Mouse (Mus musculus) retina, adult 2 months (tissue): Measurements from ENCODE around the gene Ankrd33b.

Experiments used
- DNase-seq: peaks from one replicate; pipeline ENCODE4 v3.0.0-alpha.2; 2012; ENCODE audit warnings: low read depth, low spot score

Gene Ankrd33b

DNA sequence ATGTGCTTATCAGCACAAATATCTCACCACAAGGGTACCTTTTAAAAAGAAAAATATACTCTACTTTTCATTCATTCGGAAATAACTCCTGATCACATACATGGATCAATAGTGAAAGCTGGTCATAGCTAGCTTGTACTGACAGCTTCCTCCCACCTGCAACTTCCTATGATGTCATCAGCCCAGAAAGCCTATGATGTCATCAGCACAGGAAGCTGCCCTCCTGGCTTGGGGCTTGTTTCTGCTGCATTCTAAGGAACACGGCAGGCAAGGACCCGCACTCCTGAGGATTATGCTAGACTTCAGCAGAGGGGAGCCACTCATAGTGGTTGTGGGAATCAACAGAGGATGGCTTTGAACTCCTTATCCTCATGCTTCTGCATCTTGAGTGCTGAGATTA, 63.2 kb downstream of the Ankrd33b start:
- DNase-seq, result no peak

DNA sequence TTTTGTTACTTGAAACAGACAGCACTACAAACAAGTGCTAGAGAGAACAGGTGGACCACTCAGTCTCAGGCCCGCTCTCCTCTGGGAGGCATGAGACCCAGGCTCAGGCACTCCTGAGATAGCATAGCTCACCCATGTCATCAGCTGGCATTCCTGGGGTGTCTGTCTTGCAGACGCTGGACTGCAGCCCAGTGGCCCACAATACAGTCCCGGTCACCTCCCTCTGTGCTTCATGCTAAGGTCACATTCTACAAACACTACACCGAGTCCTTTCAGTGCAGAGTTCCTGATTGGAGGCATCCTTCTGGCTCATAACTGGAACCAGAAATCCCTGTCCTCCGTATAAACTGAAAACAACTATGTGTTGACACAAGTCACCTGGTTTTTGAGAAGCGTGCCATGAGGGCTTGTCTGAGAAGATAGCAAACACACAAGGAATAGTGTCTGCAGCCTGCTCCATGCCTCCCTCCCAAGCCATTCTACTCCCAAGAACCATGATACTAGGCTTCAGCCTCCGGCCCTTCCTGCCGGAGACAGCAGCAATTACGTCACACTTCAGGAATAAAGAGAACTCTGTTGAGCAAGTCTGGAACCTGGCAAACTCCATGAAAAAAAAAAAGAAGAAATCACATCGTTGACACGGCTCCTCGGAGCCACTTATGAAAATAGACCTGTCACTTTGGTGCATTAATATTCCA, 65.1 kb downstream of the Ankrd33b start:
- DNase-seq, result no peak

DNA sequence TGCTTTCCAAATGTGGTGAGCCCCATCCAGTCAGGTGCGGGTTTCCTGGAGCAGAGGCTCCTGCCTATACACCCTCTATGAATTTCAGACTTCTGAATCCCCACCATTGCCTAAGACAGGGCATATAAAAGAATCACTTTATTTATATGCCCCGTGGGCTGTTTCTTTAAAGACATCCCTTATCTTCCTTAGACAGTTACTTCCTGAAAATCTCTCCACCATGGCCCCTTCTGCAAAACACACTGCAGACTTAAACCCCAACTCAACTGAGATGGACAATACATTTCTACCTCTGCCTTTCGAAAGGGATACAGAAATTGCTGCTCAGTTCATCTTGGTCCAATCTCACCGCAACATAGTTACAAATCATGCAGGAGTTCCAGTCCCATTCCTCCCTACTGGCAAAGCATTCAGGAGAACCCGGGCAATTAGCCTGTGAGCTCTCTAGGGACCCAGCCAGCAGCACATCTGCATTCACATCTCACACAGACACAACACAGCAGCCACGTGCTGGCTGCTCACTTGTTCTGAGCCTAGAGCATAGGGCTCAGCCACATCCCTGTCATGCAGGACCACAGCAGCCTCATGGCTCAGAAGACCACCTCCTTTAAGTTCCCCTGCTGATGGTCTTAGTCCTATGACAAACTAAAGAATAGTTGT, 68.1 kb downstream of the Ankrd33b start:
- DNase-seq, result no peak

DNA sequence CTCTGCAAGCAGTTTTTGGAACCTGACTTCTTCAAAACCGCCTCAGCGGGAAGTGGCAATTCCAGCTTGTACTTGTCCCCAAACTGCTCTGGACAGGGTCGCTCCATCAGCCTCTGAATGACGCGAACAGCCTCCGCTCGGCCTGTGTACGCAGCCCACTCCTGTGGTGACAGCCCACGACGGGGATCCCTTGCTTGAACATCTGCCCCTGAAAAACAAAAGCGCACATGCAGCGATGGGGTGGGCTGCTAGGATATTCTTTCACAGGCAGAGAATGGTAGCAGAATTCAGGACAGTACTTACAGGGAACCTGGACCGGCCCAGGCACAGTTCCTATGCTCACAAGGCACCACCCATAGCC, 69.8 kb downstream of the Ankrd33b start:
- DNase-seq, result no peak

DNA sequence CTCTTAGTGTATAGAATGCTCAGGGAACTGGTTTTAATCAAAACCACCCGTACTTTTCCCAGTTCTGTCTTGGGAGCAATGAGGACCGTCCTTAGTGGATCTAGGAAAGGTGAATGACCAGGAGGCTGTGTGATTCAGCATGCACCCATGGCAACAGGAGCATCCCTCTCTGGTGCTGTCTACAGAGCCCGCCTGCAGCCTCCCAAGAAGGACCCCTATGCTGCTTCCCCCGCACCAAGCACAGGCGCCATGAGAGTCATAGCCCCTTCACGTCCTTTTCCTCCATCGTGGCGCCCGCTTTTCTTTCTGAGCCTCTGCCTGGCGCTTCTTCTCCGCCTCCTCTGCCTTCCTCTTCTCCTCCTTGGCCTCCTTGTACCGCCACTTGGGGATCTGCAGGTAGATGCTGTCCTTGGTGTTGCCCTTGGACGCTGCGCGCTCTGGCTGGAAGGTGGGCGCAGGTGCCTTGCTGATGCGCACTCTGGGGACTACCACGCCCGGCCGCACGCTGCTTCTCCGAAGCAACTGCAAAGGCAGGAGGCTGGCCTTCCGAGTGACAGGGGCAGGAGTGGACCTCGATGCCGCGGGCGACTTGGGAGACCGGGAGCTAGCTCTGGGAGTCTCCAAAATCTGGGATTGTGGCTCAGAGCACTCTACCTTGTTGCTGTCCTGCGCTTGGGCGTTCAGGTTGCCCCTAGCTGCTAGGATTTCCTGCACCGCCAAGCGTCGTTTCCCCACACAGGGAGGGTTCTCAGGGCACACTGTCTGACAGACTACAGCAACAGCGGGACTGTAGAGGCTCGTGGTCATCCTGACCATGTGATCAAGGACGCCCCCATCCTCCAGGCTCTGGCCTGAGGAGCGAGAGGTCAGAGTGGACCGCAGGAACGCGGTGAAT, 70.4 kb downstream of the Ankrd33b start:
- DNase-seq, result no peak

DNA sequence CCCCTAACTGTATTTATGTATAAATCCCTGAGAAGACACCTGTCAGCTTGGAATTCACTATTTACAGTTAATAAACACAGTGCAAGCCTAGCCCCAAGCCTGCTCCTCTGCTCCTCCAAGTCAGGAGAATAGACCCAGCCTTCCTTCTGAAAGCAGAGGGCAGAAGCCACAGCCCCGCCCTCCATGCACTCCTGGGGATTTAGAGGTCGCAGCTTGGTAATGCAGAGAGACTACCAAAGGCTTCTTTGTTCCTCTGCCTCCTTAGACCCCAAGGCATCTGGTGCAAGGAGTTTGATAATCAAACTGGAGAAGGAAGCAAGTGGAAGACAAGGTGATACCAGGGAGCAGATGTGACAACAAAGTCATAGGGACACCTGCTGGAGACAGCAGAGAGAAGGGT, 73.2 kb downstream of the Ankrd33b start:
- DNase-seq, result no peak

DNA sequence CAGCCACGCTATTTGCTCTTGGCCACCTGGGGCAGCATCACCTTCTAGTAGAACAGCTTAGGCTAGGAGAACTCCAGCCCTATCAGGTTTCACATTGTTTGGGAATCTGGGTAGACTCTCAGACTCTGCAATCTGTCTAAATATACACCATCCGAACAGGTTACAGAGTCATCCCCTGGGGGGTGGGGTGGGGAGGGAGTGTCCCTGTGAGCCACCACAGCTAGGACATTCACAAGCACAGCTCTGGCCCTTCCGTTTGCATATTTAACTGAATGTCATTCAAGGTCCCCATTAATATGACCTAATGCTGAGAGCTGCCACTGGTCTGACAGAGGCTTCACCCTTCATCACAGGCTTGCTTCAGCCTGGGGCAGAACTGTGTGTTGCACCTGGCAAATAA, 74.9 kb downstream of the Ankrd33b start:
- no peak for DNase-seq

DNA sequence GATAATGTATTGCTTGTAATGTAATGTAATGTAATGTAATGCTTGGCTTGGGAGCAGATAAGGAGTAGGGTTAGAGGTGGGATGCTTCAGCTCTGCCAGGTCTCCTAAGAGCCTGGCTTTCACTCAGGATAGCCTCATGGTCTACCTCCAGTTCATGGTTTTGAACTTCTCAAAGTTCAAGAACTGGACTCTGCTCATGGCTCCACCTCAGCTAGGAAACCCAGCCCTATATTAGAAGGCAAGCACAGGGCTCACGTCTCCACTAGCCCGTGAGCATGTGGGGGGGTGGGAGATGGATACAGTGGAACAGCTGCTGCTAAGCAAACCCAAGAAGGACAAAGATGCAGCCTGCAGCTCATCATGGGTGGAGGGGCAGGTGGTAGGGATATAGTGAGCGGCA, 81.8 kb downstream of the Ankrd33b start:
- DNase-seq, result no peak

DNA sequence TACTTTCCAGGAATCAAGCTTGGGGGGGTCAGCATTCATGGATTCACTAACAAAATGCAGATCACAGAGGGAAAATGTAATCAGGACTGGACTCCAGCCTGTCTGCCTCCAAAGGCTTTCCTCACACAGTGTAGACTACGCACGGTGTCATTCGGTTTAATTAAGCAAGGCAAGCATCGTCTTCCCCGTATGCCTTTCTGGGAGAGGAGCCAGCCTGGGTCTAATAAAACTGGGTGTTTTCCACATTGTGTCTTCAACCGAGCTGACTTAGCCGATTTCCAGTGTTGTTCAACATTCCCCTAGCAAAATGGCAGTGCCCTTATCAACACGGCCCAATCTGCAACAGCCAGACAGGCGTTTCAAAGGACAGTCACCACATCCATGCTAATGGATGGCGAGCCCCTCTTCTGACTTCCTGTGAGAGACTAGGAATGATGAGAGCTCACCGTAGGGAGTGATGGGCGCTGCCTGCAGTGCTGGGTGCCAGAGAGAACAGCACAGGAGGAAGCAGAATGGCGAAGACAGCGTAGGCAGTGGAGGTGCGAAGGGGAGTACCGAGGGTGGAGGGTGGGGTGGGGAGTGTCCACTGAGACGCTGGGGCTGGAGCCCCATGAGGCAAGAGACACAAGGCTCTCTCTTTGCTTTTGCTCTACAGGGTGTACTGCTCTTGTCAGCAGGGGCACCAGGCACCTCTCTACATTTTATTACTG, 82.4 kb downstream of the Ankrd33b start:
- no peak for DNase-seq

DNA sequence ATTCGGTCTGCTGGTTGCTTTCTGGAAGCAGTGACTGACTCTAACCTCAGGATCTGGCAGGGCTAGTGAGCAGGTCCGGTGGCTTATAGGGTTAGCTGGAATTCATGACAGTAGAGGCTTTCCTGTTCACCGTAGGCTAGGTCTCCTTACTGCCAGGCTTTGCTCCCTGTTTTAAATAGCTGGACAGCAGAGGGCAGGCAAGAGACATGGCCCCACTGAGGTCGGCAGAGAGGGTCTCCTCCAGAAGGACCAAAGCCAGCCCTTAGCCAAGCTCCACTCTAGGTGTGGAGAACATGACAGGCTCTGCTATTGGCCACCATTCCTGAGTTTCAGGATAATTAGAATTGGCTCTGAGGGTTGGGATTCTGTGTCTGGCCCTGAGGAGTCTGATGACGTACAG, 83.4 kb downstream of the Ankrd33b start:
- no peak for DNase-seq

DNA sequence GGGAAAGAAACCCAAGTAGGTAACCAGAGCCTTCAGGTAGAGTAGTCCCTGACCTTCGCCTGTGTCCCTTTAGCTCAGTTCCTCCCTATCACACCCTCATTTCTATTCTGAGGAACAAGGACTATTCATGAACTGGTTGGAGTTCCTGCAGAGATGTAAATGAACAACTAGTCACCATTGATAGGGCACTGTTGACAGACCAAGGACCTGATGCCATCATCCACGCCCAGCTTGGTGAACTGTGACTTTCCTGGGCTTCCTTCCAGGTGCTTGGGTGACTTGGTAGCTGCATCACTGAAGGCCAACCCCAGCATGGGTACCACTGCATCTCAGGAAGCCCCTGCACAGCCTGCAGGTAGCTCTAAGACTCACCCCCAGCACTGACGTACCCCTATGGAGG, 85.2 kb downstream of the Ankrd33b start:
- no peak for DNase-seq

DNA sequence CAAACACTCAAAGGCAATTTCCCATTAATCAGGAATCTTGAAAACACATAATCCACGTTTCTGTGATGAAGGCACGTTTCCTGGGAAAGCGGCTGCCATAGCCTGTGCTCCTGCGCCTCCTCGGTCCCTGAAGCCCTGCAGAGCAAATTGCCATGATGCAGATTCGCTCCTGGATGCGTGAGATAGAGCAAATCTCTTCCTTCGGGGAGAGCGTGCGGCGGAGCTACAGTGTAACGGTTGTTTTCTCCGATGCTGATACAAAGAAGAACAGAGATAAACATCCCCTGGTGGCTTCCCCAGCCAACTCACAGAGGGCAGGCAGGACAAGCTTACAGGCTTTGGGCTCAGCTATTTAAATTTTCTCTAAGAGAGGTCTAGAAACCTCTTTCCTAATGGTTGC, 85.7 kb downstream of the Ankrd33b start:
- no peak for DNase-seq

DNA sequence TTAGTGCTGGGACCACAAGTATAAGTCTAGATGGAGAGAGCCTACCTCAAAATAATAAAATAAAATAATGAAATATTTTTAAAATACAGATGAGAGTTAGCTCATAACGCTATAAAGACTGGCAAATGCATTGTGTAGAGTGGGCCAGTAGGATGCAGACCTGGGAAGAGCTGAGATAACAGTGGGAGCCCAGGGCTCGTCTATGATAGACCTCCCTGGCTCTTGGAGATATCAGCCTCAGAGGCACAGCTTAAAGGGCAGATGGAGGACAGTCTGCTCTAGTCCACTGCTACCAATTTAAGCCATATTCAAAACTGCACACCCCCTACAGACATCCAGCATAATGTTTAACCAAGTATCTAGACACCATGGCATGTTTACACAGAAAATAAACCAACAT, 86.8 kb downstream of the Ankrd33b start:
- DNase-seq, result no peak

DNA sequence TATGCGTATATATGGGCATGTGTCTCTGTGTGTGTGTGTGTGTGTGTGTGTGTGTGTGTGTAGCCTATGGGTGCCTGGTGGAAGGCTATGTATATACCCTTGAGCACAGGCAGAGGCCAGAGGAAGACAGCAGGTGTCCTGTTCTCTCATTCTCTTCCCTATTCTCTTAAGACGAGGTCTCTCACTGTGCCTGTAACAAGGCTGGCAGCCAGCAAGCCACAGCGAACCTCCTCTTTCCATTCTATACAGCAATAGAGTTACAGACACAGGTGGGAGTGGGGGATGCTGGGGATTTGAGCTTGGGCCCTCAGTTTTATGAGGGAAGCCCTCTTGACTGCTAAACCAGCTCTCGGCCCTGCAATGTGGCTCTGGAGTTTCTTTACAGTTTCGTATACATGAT, 87.5 kb downstream of the Ankrd33b start:
- DNase-seq, result no peak

DNA sequence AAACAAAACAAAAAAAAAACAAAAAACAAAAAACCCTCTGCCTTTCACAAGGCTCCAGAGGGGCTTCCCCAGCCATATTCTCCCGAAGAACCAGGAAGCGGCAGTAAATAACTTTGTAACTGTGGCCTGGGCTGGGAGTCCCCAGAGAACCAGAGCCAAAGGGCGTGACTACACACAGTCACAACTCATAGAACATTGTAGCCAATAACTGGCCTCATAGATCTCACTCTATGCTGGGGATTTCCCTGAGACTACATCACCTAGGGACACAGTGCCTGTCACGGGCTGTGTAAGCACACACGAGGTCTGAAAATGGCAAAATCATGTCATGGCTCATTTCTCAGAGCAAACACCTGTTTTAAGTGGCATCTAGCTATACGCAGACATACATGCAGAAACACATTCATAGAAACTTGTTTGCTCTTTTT, 87.9 kb downstream of the Ankrd33b start:
- DNase-seq, result no peak

DNA sequence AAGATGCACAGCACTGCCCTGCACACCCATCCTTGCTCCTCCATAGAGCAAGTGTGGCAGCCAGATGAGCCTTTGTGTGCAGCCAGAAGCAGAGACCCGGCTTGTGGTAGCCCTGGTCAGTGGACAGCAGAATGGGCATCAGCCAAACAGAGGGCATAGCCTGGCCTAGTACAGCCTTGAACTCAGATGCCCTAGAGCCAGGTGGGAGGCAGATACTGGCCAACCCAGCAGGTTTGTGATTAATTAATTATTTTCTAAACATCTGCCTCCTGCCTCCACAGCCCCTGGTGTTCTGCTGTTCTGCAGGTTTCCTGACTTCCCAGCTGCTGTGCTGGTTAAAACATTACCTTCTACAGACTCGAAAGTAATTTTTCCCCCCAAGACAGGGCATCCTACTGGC, 88.4 kb downstream of the Ankrd33b start:
- DNase-seq, result no peak

DNA sequence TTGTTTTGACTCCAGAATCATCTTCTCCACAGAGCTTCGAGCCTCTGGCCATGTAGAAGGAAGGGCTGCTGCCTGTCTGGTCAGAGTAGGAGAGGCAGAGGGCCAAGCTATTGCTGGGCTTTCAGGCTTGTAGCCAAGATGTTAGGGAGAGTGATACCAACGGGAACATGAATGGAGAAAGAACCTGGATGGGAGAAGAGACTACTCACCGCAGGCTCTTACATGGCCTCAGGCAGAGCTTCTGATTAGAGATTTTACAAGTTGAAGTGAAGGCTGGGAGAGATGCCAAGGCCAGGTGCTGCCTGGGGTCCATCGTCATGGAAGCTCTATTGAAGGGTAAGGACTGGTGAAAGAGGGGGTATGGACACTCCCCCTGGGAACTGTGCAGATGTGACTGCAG, 89.4 kb downstream of the Ankrd33b start:
- no peak for DNase-seq

DNA sequence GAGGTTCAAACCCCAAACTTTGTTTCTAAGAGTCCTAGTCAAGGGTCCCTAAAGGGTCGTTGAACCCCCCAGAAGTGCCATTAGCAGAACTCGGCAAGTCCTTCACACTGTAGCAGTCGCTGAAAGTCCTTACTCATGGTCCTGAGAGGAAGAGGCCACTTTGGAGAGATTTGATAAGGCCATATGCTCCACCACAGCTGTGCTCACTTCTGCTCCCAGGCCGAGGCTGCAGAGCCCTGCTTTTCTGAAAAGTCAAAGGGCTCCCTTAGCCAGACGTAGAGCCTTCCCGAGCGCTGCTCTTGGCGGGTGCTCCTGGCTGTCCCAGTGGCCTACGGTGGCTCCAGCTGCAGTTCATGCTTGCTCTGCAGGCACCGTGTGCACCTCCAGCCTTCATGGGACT, 94.0 kb downstream of the Ankrd33b start:
- DNase-seq, result no peak

DNA sequence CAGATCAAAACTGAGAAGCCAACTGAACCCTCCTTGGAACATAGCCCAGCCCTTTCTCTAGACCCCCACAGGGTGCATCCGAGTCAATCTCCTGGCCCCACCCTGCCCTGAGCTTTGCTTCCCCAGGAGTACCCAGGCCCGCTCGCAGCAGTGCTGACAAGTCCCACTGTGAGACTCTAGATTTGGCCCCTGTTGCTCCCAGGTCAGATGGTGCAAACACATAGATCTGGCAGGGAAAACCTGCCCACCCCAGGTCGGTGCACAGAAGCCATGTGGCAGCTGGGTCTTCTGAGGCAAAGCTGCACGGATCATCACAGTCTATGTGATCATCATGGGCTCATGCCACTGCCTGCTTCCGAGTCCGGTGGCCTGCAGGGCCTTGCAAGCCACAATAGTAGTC, 94.8 kb downstream of the Ankrd33b start:
- DNase-seq, result no peak

DNA sequence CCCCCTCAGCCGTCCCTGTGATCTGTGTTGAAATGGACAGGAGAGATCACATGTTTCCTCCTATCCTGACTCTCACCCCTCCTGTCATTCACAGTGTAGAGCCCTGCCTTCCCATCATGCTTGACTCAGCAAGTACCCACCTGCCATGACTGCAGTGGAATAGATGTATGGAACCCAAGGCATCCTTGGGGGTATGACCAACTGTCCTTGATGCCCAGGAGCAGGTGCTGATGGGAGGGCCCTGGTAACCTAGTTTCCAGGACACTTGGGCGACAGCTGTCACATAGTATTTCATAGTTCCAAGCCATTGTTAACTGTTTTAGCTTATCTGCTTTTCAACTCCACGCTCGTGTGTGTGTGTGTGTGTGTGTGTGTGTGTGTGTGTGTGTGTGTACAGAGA, 98.0 kb downstream of the Ankrd33b start:
- no peak for DNase-seq

DNA sequence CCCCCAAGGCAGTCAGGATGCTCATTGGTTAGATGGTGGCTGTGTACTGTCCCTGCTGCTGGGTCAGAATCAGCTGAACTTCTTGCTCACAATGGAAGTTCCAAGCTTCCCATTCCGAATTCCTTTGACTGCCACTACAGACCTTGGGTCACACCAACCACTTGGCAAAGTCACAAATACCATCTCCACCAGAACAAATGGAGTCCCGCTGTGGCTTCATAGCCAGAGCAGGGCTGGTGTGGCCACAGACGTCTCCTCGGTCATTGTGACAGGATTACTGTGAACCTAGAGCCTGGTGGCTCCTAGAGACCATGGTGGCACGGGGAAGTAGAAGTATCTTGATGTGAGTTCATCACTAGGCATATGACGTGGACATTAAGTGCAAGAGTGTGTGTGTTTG, 99.4 kb downstream of the Ankrd33b start:
- DNase-seq, result no peak

DNA sequence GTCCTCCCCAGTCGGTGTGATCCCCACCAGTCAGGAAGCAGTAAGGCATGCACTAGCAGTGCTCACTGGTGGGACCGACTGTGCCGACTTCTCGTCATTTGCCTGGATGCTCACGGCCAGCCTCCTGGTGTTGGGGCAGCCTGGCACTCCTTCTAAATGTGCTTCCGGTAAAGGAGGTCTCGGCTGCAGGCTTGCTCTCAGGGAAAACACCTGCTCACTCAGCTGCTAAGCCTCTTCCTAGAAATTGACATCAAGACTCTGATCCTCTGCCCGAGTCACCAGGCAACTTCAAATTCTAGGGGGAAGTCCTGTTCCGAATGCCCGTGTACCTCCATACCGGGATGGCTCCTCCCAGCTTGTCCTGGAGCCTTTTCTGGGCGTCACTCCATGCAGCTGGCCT, 101.7 kb downstream of the Ankrd33b start:
- DNase-seq, result no peak
